Mouse (Mus musculus): ENCODE measurements around the gene Lbhd2. TPM values are rescaled to one million over a fixed set of nuclear protein-coding genes. Genes with fewer than 3 reads are reported as not detected.
A peak's percentile ranks its signal among the peaks of the same experiment; 100 is the strongest.

The Lbhd2 gene
- polyA plus RNA-seq, 1 experiment from 2014 or later, result 0.60 TPM

GRCm38 (mm10) chr12:111411631-111412355 lies 5.2 kb downstream of the Lbhd2 start:
- H3K9ac ChIP-seq, result no peak overlapping the region
- peaks cover 23% of the 10 kb centered on the region for H3K27me3 ChIP-seq
- no peaks in the 10 kb centered on the region for H3K9me3 ChIP-seq
- ATAC-seq (ENCODE audit: insufficient number of reproducible peaks, insufficient read depth, low FRiP score, low TSS enrichment), result no peak
- 69% methylated on average over 8 of the region's 8 CpGs for WGBS
- H3K36me3 ChIP-seq, result no peaks in the 10 kb centered on the region
- H3K4me1 ChIP-seq, result peaks cover 17% of the 10 kb centered on the region
- no peak overlapping the region for H3K4me2 ChIP-seq (replicated peaks)
- no peak overlapping the region for H3K27ac ChIP-seq
- H3K4me3 ChIP-seq, result no peak overlapping the region

GRCm38 (mm10) chr12:111412581-111413284 lies 6.1 kb downstream of the Lbhd2 start:
- Histone ChIP-seq H3K9ac (peak overlapping the region; percentile 36; the same call in 1 of the 2 replicates), H3K27ac (no peak overlapping the region), H3K36me3 (no peaks in the 10 kb centered on the region), H3K4me1 (peaks cover 27% of the 10 kb centered on the region), H3K4me3 (peak overlapping the region; percentile 36), H3K9me3 (no peaks in the 10 kb centered on the region), H3K4me2 (replicated peaks) (peak overlapping the region; percentile 53), H3K27me3 (peaks cover 15% of the 10 kb centered on the region)
- ATAC-seq (ENCODE audit: insufficient number of reproducible peaks, insufficient read depth, low FRiP score, low TSS enrichment), result no peak
- 13% methylated on average over 12 of the region's 12 CpGs for WGBS

- Histone ChIP-seq H3K9me3 (no peaks in the 10 kb centered on the region), H3K4me3 (peak overlapping the region; percentile 36), H3K4me2 (replicated peaks) (peak overlapping the region; percentile 53), H3K36me3 (no peaks in the 10 kb centered on the region), H3K9ac (peak overlapping the region; percentile 36), H3K27ac (no peak overlapping the region), H3K27me3 (peaks cover 11% of the 10 kb centered on the region), H3K4me1 (peaks cover 31% of the 10 kb centered on the region)
- under 1% methylated on average over 21 of the region's 21 CpGs for WGBS
- peak; percentile 54 for ATAC-seq (ENCODE audit: insufficient number of reproducible peaks, insufficient read depth, low FRiP score, low TSS enrichment)
Observed at GRCm38 (mm10) chr12:111413300-111413699, 6.7 kb downstream of the Lbhd2 start.

GRCm38 (mm10) chr12:111416921-111417779 lies 10.5 kb downstream of the Lbhd2 start, which contains the start of gene Exoc3l4:
TSS of gene Exoc3l4 (plus strand) at chr12:111417017.
- H3K27me3 ChIP-seq, result peaks cover 32% of the 10 kb centered on the region
- H3K9ac ChIP-seq, result peak within 1 kb of the TSS; percentile 42; the same call in 1 of the 2 replicates
- H3K4me3 ChIP-seq, result peak within 1 kb of the TSS; percentile 27
- H3K9me3 ChIP-seq, result no peaks in the 10 kb centered on the region
- peak within 1 kb of the TSS; percentile 58 for H3K4me2 ChIP-seq (replicated peaks)
- no peaks in the 10 kb centered on the region for H3K36me3 ChIP-seq
- 5% methylated on average over 17 of the region's 17 CpGs for WGBS
- H3K4me1 ChIP-seq, result peaks cover 31% of the 10 kb centered on the region
- peak; percentile 18 for ATAC-seq (ENCODE audit: insufficient number of reproducible peaks, insufficient read depth, low FRiP score, low TSS enrichment)
- peak within 1 kb of the TSS; percentile 43; the same call in 1 of the 2 replicates for H3K27ac ChIP-seq

- H3K4me1 ChIP-seq, result peaks cover 25% of the 10 kb centered on the region
- peaks cover 59% of the 10 kb centered on the region for H3K27me3 ChIP-seq
- no peaks in the 10 kb centered on the region for H3K36me3 ChIP-seq
- H3K4me2 ChIP-seq (replicated peaks), result no peak overlapping the region
- no peak overlapping the region for H3K9ac ChIP-seq
- WGBS, result 81% methylated on average over 5 of the region's 5 CpGs
- no peak overlapping the region for H3K27ac ChIP-seq
- H3K4me3 ChIP-seq, result no peak overlapping the region
- no peak for ATAC-seq (ENCODE audit: insufficient number of reproducible peaks, insufficient read depth, low FRiP score, low TSS enrichment)
- no peaks in the 10 kb centered on the region for H3K9me3 ChIP-seq
Observed at GRCm38 (mm10) chr12:111419918-111420317, 13.3 kb downstream of the Lbhd2 start.

- Histone ChIP-seq H3K4me1 (peaks cover 31% of the 10 kb centered on the region), H3K36me3 (no peaks in the 10 kb centered on the region), H3K4me2 (replicated peaks) (no peak overlapping the region), H3K27me3 (peaks cover 70% of the 10 kb centered on the region), H3K9me3 (no peaks in the 10 kb centered on the region), H3K27ac (no peak overlapping the region), H3K4me3 (no peak overlapping the region), H3K9ac (no peak overlapping the region; the same call in 1 of the 2 replicates)
- WGBS, result 48% methylated on average over 7 of the region's 7 CpGs
- no peak for ATAC-seq (ENCODE audit: insufficient number of reproducible peaks, insufficient read depth, low FRiP score, low TSS enrichment)
Observed at GRCm38 (mm10) chr12:111420946-111421709, 14.5 kb downstream of the Lbhd2 start.

GRCm38 (mm10) chr12:111422852-111423251 lies 16.2 kb downstream of the Lbhd2 start:
- no peak for ATAC-seq (ENCODE audit: insufficient number of reproducible peaks, insufficient read depth, low FRiP score, low TSS enrichment)
- Histone ChIP-seq H3K4me2 (replicated peaks) (no peak overlapping the region), H3K36me3 (no peaks in the 10 kb centered on the region), H3K4me1 (peaks cover 19% of the 10 kb centered on the region), H3K4me3 (no peak overlapping the region), H3K9me3 (no peaks in the 10 kb centered on the region), H3K27ac (no peak overlapping the region), H3K27me3 (peaks cover 76% of the 10 kb centered on the region), H3K9ac (no peak overlapping the region)
- WGBS, result 31% methylated on average over 5 of the region's 5 CpGs

GRCm38 (mm10) chr12:111423570-111424129 lies 17.0 kb downstream of the Lbhd2 start:
- H3K36me3 ChIP-seq, result no peaks in the 10 kb centered on the region
- H3K27ac ChIP-seq, result no peak overlapping the region
- no peaks in the 10 kb centered on the region for H3K9me3 ChIP-seq
- H3K27me3 ChIP-seq, result peaks cover 84% of the 10 kb centered on the region
- H3K9ac ChIP-seq, result peak overlapping the region; percentile 33
- no peak for ATAC-seq (ENCODE audit: insufficient number of reproducible peaks, insufficient read depth, low FRiP score, low TSS enrichment)
- 3% methylated on average over 43 of the region's 43 CpGs for WGBS
- peak overlapping the region; percentile 54 for H3K4me2 ChIP-seq (replicated peaks)
- H3K4me1 ChIP-seq, result peaks cover 23% of the 10 kb centered on the region
- H3K4me3 ChIP-seq, result peak overlapping the region; percentile 35

GRCm38 (mm10) chr12:111424547-111424946 lies 17.9 kb downstream of the Lbhd2 start:
- Histone ChIP-seq H3K4me3 (no peak overlapping the region), H3K9me3 (no peaks in the 10 kb centered on the region), H3K27ac (no peak overlapping the region), H3K27me3 (peaks cover 83% of the 10 kb centered on the region), H3K4me2 (replicated peaks) (no peak overlapping the region), H3K9ac (no peak overlapping the region), H3K4me1 (peaks cover 28% of the 10 kb centered on the region), H3K36me3 (no peaks in the 10 kb centered on the region)
- WGBS, result 14% methylated on average over 9 of the region's 9 CpGs
- no peak for ATAC-seq (ENCODE audit: insufficient number of reproducible peaks, insufficient read depth, low FRiP score, low TSS enrichment)

- no peaks in the 10 kb centered on the region for H3K9me3 ChIP-seq
- H3K4me2 ChIP-seq (replicated peaks), result no peak overlapping the region
- peaks cover 81% of the 10 kb centered on the region for H3K27me3 ChIP-seq
- H3K4me1 ChIP-seq, result peaks cover 35% of the 10 kb centered on the region
- 1% methylated on average over 15 of the region's 15 CpGs for WGBS
- no peak for ATAC-seq (ENCODE audit: insufficient number of reproducible peaks, insufficient read depth, low FRiP score, low TSS enrichment)
- H3K27ac ChIP-seq, result no peak overlapping the region
- no peaks in the 10 kb centered on the region for H3K36me3 ChIP-seq
- no peak overlapping the region for H3K4me3 ChIP-seq
- H3K9ac ChIP-seq, result no peak overlapping the region
Observed at GRCm38 (mm10) chr12:111425258-111425657, 18.6 kb downstream of the Lbhd2 start.
